Mouse (Mus musculus): Measurements from ENCODE around the gene Man1c1. TPM values are rescaled to one million over a fixed set of nuclear protein-coding genes. Genes with fewer than 3 reads are reported as not detected.

Gene Man1c1
- polyA plus RNA-seq, 1 experiment from 2014 or later: 1.5 TPM

DNA sequence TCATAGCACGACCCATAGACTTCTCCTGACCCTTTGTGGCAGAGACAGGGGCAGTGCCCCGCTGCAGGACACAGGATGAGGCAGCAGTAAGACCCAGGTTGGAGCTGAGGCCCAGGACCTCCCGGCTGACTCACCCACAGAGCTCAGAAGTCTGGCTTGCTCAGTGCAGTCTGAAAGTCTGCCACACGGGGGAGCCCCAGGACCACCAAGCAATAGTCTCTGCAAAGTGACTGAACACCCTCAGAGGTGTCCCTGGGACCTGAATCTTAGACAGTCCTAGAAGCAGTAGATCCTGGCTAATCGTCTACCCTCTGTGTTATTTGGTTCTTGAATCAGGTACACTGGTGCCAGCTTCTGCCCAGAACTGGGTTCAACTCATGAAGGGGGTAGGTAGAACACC lies 160.8 kb downstream of the Man1c1 start:
- Histone ChIP-seq H3K4me1 (replicated peaks; ENCODE audit: control insufficient read depth, insufficient read depth) (0 out of 2 replicates have a peak, but pooled peaks cover 3% of the 10 kb centered on the region), H3K27ac (replicated peaks) (no peak overlapping the region), H3K27me3 (ENCODE audit: control insufficient read depth, insufficient read depth, low read length) (no peaks in the 10 kb centered on the region), H3K36me3 (ENCODE audit: control insufficient read depth, insufficient read depth, low read length) (peaks cover 14% of the 10 kb centered on the region), H3K4me2 (replicated peaks; ENCODE audit: low read depth) (no peak overlapping the region), H3K4me3 (ENCODE audit: low read depth, low read length) (no peak overlapping the region), H3K9me3 (ENCODE audit: control insufficient read depth, low read length) (no peaks in the 10 kb centered on the region), H3K9ac (ENCODE audit: low read length) (no peak overlapping the region)
- DNase-seq (ENCODE audit: low spot score) (peak; percentile 96), ATAC-seq (ENCODE audit: low FRiP score, low TSS enrichment) (peak; percentile 75)
- no peak for TF ChIP-seq EP300 (optimal IDR thresholded peaks at IDR 0.05)
- TF ChIP-seq CTCF (IDR thresholded peaks at IDR 0.05; ENCODE audit: low read depth): peak; percentile 99
- WGBS: 3% methylated on average over 5 of the region's 5 CpGs

DNA sequence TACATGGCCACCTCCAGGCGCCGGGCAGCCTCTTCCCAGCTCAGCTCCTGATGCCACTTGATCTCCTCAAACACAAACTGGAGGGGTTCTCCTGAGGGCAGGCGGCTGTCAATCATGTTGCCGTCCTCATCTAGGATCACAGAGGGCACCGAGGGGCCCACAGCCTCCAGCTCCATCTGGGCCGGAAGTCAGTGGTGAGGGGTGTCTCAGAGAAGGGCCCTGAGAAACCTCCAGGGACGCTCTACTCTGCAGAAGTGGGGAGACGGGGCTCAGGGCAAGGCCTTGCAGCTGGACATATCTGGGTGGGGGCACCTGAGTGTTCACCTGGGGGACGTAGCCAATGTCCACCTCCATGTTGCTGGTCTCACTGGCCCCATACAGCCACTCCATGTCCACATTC lies 161.4 kb downstream of the Man1c1 start:
- no peak for ATAC-seq (ENCODE audit: low FRiP score, low TSS enrichment)
- TF ChIP-seq CTCF (IDR thresholded peaks at IDR 0.05; ENCODE audit: low read depth) (no peak), EP300 (optimal IDR thresholded peaks at IDR 0.05) (no peak)

GRCm38 (mm10) chr4:134538997-134539580 lies 165.0 kb downstream of the Man1c1 start:
- no peak overlapping the region for H3K4me2 ChIP-seq (replicated peaks; ENCODE audit: low read depth)
- no peak for DNase-seq (ENCODE audit: low spot score)
- ATAC-seq (ENCODE audit: low FRiP score, low TSS enrichment): no peak
- WGBS: 82% methylated on average over 10 of the region's 10 CpGs
- H3K27ac ChIP-seq (replicated peaks): no peak overlapping the region
- H3K27me3 ChIP-seq (ENCODE audit: control insufficient read depth, insufficient read depth, low read length): no peaks in the 10 kb centered on the region
- H3K4me3 ChIP-seq (ENCODE audit: low read depth, low read length): no peak overlapping the region
- H3K36me3 ChIP-seq (ENCODE audit: control insufficient read depth, insufficient read depth, low read length): peaks cover 6% of the 10 kb centered on the region
- no peak overlapping the region for H3K9ac ChIP-seq (ENCODE audit: low read length)
- H3K9me3 ChIP-seq (ENCODE audit: control insufficient read depth, low read length): no peaks in the 10 kb centered on the region
- TF ChIP-seq CTCF (IDR thresholded peaks at IDR 0.05; ENCODE audit: low read depth) (no peak), EP300 (optimal IDR thresholded peaks at IDR 0.05) (no peak)
- no peaks in the 10 kb centered on the region for H3K4me1 ChIP-seq (replicated peaks; ENCODE audit: control insufficient read depth, insufficient read depth)

More for the DNA sequence above, 161.4 kb downstream of the Man1c1 start:
- DNase-seq (ENCODE audit: low spot score): no peak
- no peak overlapping the region for H3K9ac ChIP-seq (ENCODE audit: low read length)
- H3K36me3 ChIP-seq (ENCODE audit: control insufficient read depth, insufficient read depth, low read length): peaks cover 14% of the 10 kb centered on the region
- H3K4me3 ChIP-seq (ENCODE audit: low read depth, low read length): no peak overlapping the region
- H3K27ac ChIP-seq (replicated peaks): no peak overlapping the region
- no peak overlapping the region for H3K4me2 ChIP-seq (replicated peaks; ENCODE audit: low read depth)
- 91% methylated on average over 9 of the region's 9 CpGs for WGBS
- no peaks in the 10 kb centered on the region for H3K9me3 ChIP-seq (ENCODE audit: control insufficient read depth, low read length)
- H3K4me1 ChIP-seq (replicated peaks; ENCODE audit: control insufficient read depth, insufficient read depth): 0 out of 2 replicates have a peak, but pooled peaks cover 3% of the 10 kb centered on the region
- no peaks in the 10 kb centered on the region for H3K27me3 ChIP-seq (ENCODE audit: control insufficient read depth, insufficient read depth, low read length)

DNA sequence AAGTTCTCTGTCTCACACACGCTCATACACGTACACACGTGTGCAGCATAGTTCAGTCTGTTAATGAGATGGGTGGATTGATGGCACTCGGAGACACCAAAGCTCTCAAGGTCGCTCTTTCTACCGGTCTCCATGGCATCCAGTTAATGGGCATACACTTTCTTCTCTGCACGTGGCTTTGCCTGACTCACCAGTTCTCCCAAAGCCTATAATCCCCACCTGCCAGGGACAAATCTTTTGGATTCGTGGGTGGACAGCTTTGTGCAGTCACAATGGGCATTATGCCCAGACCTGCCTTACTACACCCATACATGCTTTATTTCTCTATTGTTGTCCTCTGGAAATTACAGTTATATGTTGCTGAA lies 168.3 kb downstream of the Man1c1 start:
- ATAC-seq (ENCODE audit: low FRiP score, low TSS enrichment) (peak; percentile 6; the same call in 1 of the 2 replicates), DNase-seq (ENCODE audit: low spot score) (peak; percentile 46)
- Histone ChIP-seq H3K27ac (replicated peaks) (peak overlapping the region; percentile 92), H3K4me2 (replicated peaks; ENCODE audit: low read depth) (peak overlapping the region; percentile 99), H3K9ac (ENCODE audit: low read length) (peak overlapping the region; percentile 88), H3K4me1 (replicated peaks; ENCODE audit: control insufficient read depth, insufficient read depth) (no peaks in the 10 kb centered on the region), H3K27me3 (ENCODE audit: control insufficient read depth, insufficient read depth, low read length) (no peaks in the 10 kb centered on the region), H3K36me3 (ENCODE audit: control insufficient read depth, insufficient read depth, low read length) (peaks cover 6% of the 10 kb centered on the region), H3K4me3 (ENCODE audit: low read depth, low read length) (peak overlapping the region; percentile 81), H3K9me3 (ENCODE audit: control insufficient read depth, low read length) (no peaks in the 10 kb centered on the region)
- no peak for TF ChIP-seq CTCF (IDR thresholded peaks at IDR 0.05; ENCODE audit: low read depth)
- TF ChIP-seq EP300 (optimal IDR thresholded peaks at IDR 0.05): no peak
- WGBS: 1% methylated on average over 8 of the region's 8 CpGs

GRCm38 (mm10) chr4:134534932-134535786 lies 168.9 kb downstream of the Man1c1 start, which contains the start of gene Mtfr1l:
Gene Mtfr1l (minus strand): TSS chr4:134535387.
- Histone ChIP-seq H3K9ac (ENCODE audit: low read length) (peak within 1 kb of the TSS; percentile 88), H3K4me3 (ENCODE audit: low read depth, low read length) (peak within 1 kb of the TSS; percentile 81), H3K27me3 (ENCODE audit: control insufficient read depth, insufficient read depth, low read length) (no peaks in the 10 kb centered on the region), H3K4me2 (replicated peaks; ENCODE audit: low read depth) (peak within 1 kb of the TSS; percentile 99), H3K27ac (replicated peaks) (peak within 1 kb of the TSS; percentile 92), H3K9me3 (ENCODE audit: control insufficient read depth, low read length) (no peaks in the 10 kb centered on the region), H3K4me1 (replicated peaks; ENCODE audit: control insufficient read depth, insufficient read depth) (no peaks in the 10 kb centered on the region), H3K36me3 (ENCODE audit: control insufficient read depth, insufficient read depth, low read length) (peaks cover 6% of the 10 kb centered on the region; the same call in 1 of the 2 replicates)
- WGBS: under 1% methylated on average over 65 of the region's 71 CpGs
- DNase-seq (ENCODE audit: low spot score): peak; percentile 99
- TF ChIP-seq EP300 (optimal IDR thresholded peaks at IDR 0.05): no peak
- TF ChIP-seq CTCF (IDR thresholded peaks at IDR 0.05; ENCODE audit: low read depth): no peak; the same call in 1 of the 2 replicates
- ATAC-seq (ENCODE audit: low FRiP score, low TSS enrichment): peak; percentile 97
